Mouse (Mus musculus) thymus, postnatal 14 days (tissue): ENCODE measurements around the gene Miip.

ENCODE experiments used
- DNase-seq: peaks from one replicate; pipeline ENCODE4 v3.0.0; 2021

Gene Miip

DNA sequence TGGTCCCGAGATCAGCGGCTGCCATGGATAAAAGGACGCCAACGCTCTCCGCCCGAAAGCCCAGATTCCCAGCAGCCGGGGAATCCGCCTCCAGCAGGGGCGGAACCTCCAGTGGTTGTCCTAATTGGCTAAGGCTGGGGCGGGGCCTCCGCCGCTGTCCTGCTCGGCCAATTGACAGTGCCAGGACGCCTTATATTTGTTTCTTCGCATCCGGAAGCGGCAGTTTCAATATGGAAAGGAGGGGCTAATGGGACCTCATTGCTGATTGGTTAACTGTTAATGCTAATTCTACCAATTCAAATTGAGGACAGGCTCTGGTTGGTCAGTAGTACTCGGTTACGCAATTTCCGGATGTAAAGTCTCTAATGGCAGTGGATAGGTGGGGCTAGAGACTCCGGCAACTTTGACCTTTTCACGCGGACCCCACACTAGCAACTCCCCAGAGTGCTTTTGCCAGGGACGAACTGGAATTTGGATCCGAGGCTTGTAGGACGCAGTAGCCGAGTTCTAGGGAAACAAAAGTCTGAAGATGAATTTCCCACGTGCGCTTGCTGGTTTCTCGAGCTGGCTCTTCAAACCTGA lies at the start of gene Miip, which contains the start of gene Fv1:
Miip (minus strand) TSS at position 367 of the 582 bp plus-strand sequence.
Fv1 (plus strand) TSS at position 530 of the 582 bp plus-strand sequence.
- peak; percentile 92 for DNase-seq

- no peak for DNase-seq
Observed at GRCm38 (mm10) chr4:147909486-147909885, 40.9 kb upstream of the Miip start.

GRCm38 (mm10) chr4:147906230-147906629 lies 37.6 kb upstream of the Miip start:
- DNase-seq = no peak

DNA sequence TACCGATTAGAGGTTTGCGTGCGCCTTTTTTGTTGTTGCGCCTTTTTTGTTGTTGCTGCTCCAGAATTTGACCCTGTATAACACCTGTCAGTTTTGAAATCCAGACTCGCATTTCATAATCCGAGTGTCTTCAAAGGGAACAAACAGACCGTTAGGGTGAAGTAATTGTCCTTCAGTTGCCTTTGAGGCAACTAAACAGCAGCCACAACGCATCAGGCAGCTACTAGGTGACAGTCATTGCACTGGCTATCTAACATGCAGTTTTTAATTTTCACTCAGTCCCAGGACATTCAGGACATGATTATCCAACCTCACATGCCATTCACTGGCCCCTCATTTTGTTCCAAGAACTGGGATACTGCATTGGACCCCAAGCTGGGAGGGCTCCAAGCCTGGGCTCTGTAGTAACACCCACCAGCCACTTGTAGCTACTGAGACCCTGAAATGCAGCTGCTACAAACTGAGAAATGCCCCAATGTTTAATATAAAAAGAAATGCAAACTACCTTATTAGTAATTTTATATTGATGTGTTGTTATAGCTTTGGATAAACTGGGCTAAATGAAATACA lies 36.6 kb upstream of the Miip start:
- peak; percentile 20 for DNase-seq

- peak; percentile 92 for DNase-seq
Observed at GRCm38 (mm10) chr4:147904313-147905089, 35.9 kb upstream of the Miip start, which contains the start of gene Mfn2. Gene Mfn2 (minus strand): TSS chr4:147904704.

DNA sequence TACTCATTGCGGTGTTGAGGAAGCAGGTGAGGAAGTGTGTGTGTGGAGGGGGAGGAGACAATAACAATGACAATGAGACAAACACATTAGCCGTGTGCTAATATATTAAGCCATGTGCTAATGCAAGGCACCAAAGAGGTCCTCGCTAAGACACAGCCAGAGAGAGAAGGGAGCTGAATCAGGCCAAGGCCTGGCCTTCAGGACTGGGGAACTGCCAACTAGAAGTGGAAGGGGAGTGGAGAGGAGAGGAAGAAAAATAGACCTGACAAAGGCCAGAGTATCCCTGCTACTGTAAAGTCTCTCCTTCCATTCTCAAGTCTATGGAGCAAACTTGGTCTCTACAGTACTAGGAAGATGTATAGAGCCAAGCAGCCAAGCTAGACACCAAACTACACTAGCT lies 35.0 kb upstream of the Miip start:
- DNase-seq = no peak

- no peak for DNase-seq
Observed at GRCm38 (mm10) chr4:147902906-147903500, 34.4 kb upstream of the Miip start.

GRCm38 (mm10) chr4:147900452-147900851 lies 31.8 kb upstream of the Miip start:
- no peak for DNase-seq

GRCm38 (mm10) chr4:147897348-147897747 lies 28.7 kb upstream of the Miip start:
- DNase-seq = no peak

DNA sequence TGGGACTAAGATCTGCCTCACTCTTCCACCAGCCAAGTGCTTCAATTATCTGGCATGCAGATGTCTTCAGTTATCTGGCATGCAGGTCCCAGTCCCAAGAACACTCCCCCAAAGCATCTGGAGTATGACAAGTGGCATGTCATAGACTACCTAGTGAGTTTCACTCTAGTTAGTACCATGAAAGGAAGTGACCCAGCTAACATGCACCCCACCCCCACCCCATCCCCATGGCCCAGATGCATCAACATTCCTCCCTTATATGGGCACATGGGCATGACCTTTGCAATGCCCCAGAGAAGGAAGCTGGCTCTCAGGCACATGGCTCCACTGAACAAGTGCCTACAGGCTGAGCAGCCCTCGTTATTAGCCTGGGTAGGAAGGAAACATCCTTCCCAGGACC lies 27.8 kb upstream of the Miip start:
- DNase-seq = no peak

DNA sequence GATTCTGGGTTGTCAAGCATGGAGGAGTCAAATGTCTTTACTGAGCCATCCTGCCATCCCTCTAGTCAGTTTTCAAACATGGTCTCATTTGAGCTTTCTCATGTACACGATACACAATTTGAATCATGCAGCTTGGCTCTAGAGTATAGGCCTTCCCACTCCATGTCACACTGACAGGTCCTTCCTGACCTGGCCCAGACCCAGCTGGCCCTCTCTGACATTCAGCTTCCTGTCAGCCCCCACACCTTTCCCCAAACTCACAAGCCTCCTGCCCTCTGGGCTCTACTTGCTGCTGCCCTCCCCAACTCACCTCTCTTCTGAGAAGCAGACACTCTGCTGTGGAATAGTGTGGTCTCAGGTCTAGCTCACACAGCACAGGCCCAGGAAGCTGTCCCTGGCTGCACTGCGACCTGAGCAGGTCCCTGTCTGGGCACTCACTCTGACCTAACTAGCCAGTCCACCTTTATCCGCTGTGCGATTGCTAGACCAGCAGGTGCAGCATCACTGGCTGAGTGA lies 27.3 kb upstream of the Miip start:
- DNase-seq = no peak

DNA sequence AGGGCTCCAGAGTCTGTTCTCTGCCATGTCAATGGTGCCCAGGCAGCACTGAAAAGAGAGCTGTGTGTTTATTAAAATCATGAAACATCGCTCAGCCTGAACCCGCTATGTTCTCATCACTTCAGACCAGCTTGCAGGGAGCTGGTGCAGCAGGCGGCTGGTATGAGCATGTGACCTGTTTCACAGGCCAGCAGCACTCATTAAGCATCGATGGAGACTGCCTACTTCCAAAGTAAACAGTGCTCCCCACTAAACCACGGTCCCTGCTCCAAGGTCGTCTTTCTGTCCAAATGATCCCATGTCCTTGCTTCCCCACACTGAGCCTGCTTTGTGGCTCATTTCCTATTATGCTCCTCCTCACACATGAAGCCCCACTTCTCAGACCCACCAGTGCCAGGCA lies 21.7 kb upstream of the Miip start:
- no peak for DNase-seq

DNA sequence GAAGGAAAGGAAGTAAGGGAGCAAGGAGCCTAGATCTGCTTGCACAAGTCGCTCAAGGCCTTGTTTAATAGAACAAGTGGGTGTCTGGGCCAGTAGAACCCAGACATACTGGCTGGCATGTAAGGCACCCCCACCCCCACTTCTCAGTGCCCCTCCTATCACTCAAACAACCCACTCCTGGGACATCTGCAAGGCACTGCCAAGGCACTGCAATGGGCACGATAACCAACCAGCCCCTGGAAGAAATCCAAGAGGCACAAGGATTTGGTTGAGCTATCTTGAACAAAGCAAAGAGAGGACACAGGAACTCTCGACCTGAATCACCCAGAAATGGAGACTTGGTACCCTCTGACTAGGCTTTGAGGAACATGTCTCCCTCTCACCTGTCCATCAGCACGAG lies 19.6 kb upstream of the Miip start:
- DNase-seq = no peak

DNA sequence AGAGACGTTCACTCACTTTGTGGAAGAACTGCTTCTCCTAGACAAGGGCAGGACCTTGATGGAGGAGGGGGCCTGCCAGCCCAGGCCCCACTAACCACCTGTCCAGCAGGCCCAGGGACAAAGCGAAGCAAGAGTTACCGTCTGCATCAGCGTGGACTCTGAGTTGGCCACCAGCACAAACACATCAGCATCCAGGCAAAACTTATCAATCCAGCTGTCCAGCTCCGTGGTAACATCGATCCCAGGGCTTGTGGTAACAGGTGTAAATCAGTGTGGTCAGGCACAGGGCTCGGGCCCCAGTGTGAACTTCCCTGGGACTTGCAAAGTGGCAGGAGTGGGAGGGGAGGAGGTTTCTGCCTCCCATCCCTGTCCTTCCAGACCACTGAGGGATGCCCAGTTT lies 18.7 kb upstream of the Miip start:
- no peak for DNase-seq

GRCm38 (mm10) chr4:147886158-147886557 lies 17.5 kb upstream of the Miip start:
- DNase-seq = no peak

DNA sequence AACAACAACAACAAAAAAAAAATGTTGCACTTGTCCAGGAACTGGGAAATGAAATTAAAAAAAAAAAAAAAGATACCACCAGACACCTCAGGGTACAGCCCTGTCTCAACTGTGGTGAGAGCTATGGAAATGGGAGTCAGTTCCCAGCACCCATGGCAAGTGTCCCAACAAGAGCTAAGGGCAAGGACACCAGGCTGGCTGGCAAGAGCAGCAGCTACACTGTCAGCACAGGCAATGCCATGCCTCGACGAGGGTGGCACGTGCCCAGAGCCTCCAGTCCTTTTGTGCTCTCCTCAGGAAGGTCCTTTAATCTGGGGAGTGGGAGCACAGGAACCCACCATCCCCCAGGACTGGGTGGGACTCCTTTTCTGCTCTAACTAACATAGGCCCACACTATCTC lies 15.5 kb upstream of the Miip start:
- no peak for DNase-seq

GRCm38 (mm10) chr4:147883041-147883440 lies 14.4 kb upstream of the Miip start:
- DNase-seq = no peak

DNA sequence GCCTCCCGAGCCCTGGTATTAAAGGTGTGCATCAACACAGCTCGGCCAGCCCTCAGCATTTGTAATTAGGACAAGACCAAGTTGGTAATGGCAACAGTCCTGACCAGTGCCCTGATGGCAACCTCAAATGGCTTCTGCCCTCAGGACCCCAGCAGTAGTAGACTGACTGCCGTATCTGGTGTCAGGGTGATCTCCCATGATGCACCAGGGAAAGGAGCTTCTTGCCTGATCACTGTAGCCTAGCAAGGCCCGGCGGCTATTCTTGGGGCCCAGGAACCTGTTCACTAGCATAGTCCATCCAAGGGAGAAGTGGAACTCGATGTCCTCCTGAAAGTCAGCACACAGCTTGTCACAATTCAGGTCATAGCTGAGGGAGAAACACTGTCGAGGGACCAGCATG lies 13.2 kb upstream of the Miip start:
- no peak for DNase-seq

- no peak for DNase-seq
Observed at GRCm38 (mm10) chr4:147879865-147880264, 11.2 kb upstream of the Miip start.

DNA sequence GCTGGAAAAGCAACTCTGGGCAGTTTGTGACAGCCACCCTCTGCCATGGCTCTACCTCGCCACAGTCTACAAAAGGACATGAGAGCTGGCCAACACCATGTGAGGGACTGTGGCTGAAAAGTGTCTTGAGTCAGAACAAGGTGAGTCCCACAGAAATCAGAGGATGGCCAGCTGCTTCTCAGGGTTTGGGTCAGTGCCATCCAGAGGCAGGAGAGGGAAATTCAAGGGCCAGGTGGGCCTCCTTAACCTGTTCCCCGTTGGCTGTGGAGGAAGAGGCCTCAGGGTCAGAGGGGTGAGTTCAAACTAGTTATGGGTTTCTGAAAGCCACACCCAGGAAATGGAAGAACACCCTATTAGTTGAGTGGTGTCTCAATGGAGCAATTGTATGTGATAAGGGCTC lies 10.8 kb upstream of the Miip start:
- no peak for DNase-seq

GRCm38 (mm10) chr4:147878537-147878936 lies 9.9 kb upstream of the Miip start:
- no peak for DNase-seq

DNA sequence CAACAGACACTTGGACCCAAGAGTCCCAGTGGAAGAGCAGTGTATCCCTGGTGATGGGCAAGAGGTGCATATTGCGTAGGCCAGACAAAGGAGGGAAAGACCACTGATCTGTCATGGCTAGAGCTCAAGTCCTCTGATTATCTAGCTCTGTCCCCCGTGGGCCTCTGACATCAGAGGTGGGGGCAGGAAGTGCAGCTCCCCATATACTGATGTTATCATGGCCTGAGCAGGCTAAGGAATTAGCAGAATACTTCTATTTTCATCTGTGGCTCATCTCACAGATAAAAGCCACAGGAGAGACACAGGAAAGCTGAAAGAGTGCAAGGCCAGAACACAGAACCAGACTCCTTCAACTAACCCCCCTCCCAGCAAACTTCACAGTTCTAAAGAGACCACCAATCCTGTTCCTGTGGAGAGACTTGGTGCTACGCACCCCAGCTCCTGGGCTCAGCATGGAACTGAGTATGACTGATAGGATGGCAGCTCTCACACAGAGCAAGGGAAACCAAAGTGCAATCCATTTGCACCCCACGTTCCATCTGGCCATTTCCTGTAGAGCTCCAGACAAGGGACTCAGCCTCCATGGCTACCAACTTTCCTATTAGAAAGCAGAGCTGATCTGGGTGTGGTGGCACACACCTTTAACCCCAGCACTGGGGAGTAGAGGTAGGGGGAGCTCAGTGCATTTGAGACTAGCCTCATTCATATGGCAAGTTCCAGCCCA lies 7.4 kb upstream of the Miip start:
- DNase-seq = no peak

GRCm38 (mm10) chr4:147869238-147869637 lies 622 bp upstream of the Miip start:
- peak; percentile 15 for DNase-seq
